Mouse (Mus musculus): ENCODE data around the gene Farsb.
A peak's percentile ranks its signal among the peaks of the same experiment; 100 is the strongest.
"Not testable (repeated sequence)": the region's sequence is repeated elsewhere in the genome, so short reads cannot be mapped to it uniquely, and the experiment has no call there.

The Farsb gene

DNA sequence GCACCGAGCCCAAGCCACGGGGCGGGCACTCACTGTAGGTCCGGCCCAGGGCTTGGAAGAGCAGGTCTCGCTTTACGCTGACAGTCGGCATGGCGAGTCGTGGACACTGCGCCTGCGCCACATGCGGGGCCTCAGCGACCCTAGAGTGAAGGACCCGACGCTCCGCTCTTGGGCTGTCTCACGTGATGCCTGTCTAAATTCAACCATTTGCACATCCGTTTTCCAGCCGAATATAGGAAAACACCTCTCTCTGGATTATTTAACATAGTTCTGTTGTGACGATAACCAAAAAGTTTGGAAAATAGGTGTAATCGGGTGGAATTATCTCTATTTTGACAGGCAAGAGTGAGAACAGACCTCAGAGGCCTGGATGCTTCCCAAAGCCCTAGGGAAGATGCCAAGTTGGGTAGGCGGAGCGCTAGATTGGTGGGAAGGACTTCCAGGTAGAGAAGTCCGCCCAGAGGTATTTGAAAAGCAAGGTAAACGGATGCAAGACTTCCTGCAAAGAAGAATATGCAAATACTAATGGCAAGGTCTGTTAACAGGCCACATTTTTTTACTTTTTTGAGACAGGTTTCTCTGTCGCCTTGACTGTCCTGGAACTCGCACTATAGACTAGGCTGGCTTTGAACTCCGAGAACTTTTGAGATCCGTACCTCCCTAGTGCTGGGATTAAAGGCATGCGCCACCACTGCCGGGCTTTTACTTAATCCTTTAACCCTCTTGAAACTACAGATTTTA lies at the start of gene Farsb:
Gene Farsb (minus strand): TSS at position 146 of the 741 bp plus-strand sequence.
- peak; percentile 92 for DNase-seq (ENCODE audit: low read depth, low spot score)

GRCm38 (mm10) chr1:78538396-78538795 lies 49.7 kb upstream of the Farsb start:
- no peak for DNase-seq (ENCODE audit: low read depth, low spot score)

- peak; percentile 63 for DNase-seq (ENCODE audit: low read depth, low spot score)
Measured at GRCm38 (mm10) chr1:78537494-78538010, 48.9 kb upstream of the Farsb start.

- peak; percentile 78 for DNase-seq (ENCODE audit: low read depth, low spot score)
Measured at GRCm38 (mm10) chr1:78536310-78537164, 47.8 kb upstream of the Farsb start.

DNA sequence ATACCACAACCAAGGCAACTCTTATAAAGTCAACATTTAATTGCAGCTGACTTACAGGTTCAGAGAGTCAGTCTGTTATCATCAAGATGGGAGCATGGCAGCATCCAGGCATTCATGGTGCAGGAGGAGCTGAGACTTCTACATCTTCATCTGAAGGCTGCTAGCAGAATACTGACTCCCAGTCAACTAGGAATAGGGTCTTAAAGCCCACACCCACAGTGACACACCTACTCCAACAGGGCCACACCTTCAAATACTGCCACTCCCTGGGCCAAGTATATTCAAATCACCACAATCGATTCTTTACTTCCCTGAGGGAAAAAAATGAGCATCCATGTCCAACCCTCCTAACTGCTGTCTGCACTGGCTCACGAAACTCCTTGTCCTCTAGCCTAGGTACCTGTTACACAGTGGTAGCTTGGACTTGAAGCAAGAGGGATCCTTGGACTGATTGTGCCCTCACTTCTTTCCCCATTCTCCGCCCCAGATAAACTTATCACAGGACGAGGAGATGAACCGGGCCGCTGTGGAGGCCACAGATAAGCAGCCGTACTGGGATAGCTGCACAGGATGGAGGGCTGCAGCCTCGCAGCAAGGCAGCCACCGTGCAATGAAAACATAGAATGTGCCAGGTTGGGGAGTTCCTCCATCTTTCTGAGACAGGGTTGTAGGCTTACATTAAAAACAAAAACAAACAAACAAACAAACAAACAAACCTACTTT lies 45.9 kb upstream of the Farsb start:
- DNase-seq (ENCODE audit: low read depth, low spot score), result no peak

DNA sequence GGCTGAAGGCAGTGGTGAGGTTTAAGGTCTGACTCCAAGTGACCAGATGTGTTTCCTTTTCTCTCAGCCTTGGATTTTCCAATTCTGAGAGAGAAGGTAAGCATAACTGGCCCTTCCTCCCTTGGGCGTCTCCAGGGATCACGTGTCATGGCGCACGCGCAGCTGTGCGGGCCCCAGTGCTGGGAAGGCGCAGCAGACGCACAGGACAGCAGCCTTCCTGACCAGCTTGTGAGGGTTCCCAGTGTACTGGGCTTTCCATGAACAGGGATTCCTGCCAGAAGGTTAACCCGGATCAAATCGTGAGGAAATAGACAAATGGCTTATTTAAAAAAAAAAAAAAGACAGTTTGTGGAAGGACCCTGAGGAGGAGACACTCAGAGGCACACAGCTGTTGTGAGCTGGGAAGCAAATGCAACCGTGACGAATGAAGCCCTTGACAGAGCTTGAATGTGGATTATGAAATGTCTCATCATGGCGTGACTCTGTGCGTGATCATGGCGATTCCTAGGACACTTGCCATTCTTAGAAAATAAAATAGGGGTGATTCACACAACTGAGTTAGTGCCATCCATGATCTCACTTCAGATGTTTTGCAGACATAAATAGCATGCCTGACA lies 43.6 kb upstream of the Farsb start:
- no peak for DNase-seq (ENCODE audit: low read depth, low spot score)

GRCm38 (mm10) chr1:78530500-78531215 lies 42.0 kb upstream of the Farsb start:
- DNase-seq (ENCODE audit: low read depth, low spot score), result no peak

GRCm38 (mm10) chr1:78529011-78529410 lies 40.3 kb upstream of the Farsb start:
- DNase-seq (ENCODE audit: low read depth, low spot score), result no peak

GRCm38 (mm10) chr1:78528356-78528755 lies 39.7 kb upstream of the Farsb start:
- no peak for DNase-seq (ENCODE audit: low read depth, low spot score)

DNA sequence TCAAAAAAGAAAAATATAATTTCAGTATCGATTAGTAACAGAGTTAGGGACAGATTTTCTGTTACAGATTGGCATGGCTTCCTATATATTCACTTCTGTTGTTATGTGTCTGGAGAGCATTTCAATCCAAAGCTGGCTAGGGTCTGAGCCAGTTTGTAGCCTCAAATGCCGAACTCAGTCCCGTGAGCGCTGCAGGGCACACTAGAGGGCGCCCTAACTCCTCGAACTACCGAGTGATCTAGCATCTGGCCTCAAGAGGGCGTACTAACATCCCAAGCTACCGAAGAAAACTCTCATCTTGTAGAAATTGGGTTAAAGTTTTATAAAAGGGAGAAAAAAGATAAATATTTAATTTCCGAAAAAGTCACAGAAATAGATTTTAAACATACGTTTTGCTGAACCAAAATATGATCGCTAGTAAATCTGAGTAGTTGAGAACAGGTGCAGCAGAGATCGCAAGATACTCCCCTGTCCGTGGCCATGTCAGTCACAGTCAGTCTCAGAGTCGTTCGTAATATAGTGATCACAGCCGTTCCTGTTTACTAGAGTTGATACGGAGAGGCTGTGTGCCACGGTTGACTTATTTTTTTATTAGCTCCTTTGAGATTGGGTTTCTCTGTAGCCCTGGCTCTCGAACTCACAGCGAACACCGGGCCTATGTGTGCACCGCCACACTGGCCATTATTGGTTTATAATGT lies 36.6 kb upstream of the Farsb start:
- peak; percentile 76 for DNase-seq (ENCODE audit: low read depth, low spot score)

DNA sequence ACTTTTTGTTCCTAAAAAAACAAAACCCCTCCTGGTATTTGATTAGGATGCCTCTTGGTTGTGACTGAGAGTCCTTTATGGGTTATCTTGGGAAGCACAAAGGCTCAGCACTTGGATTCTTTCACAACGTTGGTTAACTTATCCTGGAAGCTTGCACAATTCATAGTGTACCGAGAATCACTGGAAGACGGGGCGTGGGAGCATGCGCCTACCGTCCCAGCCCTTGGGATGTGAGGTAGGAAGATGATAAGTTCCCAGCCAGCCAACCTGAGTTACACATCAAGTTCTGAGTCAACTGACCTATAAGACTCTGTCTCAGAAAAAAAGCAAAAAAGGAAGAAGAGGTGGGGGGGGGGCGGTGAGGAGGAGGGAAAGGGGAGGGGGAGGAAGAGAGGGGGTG lies 30.2 kb upstream of the Farsb start:
- no peak for DNase-seq (ENCODE audit: low read depth, low spot score)

DNA sequence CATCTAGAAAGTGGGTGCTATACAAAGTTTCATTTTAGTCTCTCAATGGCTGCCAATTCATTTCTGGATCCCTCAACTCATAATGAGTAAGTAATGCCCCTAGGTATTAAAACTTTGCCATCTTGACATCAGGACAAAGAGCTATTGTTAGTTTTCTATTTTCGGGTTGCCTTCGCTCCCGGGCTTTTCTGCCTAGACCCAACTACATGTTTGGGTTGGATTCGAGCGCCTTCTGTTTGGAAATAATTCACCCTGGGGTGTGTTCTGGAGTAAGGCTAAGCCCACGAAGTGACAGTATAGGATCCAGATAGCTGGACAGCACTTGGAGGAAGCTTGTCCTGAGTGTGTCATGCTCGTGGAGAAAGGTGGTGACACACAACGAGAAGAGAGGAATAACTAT lies 24.1 kb upstream of the Farsb start:
- DNase-seq (ENCODE audit: low read depth, low spot score), result no peak

DNA sequence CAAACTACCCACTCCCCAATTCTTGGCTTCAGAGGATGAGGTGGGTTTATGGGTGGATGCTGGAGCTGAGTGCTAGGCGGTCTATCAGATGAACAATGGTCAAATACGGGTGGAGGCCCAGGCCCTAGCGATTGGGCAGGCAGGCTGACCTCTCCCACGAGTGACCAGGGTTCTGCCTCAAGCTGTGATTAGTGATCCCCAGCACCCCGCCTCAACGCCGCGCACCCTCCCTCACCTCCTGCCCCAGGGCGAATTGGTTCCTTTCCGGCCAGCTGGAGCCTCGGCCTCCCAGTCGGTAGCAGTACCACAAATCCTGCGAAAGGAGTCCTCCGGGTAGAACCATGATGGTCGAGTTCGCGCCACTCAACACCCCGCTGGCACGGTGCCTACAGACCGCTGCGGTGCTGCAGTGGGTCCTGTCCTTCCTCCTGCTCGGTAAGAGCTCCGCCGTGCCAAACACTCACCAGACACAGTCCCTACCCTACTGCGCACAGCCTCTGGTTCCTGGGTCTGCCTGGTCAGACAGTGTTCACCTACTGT lies 23.0 kb upstream of the Farsb start, which contains the start of gene BC035947:
Gene BC035947 (minus strand): TSS at position 538 of the 540 bp plus-strand sequence.
- peak; percentile 35 for DNase-seq (ENCODE audit: low read depth, low spot score)

GRCm38 (mm10) chr1:78510862-78511261 lies 22.2 kb upstream of the Farsb start, which contains the start of gene Mogat1:
Gene Mogat1, plus strand, starts transcription at chr1:78510991.
- DNase-seq (ENCODE audit: low read depth, low spot score), result no peak

- no peak for DNase-seq (ENCODE audit: low read depth, low spot score)
Measured at GRCm38 (mm10) chr1:78507137-78507536, 18.4 kb upstream of the Farsb start.

- DNase-seq (ENCODE audit: low read depth, low spot score), result no peak
Measured at GRCm38 (mm10) chr1:78502527-78502926, 13.8 kb upstream of the Farsb start.

GRCm38 (mm10) chr1:78501856-78502255 lies 13.2 kb upstream of the Farsb start:
- not testable (repeated sequence) for DNase-seq (ENCODE audit: low read depth, low spot score)

- no peak for DNase-seq (ENCODE audit: low read depth, low spot score)
Measured at GRCm38 (mm10) chr1:78501036-78501435, 12.3 kb upstream of the Farsb start.

DNA sequence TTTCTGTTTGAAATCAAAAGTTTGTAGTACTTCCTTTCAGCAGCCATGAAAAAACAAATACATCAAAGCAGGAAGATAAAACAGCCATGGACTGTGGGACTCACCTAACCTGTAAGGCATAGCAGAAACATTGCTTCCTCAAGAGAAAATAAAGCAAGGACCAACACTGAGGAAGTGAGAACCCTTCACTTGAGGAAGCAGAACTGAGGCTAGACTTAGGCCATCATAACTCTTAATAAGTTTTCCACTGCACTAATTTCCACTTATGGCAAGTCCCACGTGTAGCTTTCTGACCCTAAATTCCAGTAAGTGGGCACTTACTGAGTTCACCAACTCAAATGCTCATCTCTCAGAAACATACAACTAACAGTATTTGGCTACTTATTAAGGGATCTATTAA lies 1.4 kb upstream of the Farsb start:
- no peak for DNase-seq (ENCODE audit: low read depth, low spot score)

DNA sequence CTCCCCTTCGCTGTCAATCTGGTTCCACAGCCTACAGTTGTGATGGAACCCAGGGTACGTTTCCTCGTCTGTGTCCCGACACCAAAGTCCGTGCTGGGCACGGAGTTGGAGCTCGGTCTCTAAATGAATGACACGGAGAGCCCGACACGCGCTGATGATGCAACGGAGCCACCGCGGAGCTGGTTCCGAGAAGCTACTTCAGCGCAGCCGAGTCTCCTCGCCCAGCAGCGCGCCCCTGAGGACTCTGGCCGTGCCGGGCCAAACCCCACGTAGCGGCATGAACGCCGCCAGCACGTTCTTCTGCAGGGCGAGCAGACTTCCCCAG lies 308 bp downstream of the Farsb start:
- no peak for DNase-seq (ENCODE audit: low read depth, low spot score)

Data from mesoderm, embryonic 11.5 days (tissue).